Mouse (Mus musculus) testis, adult 2 months (tissue): ENCODE results near the gene Pfn4. TPM values are rescaled to one million over a fixed set of nuclear protein-coding genes. Genes with fewer than 3 reads are reported as not detected.
"Not testable (repeated sequence)": the region's sequence is repeated elsewhere in the genome, so short reads cannot be mapped to it uniquely, and the experiment has no call there.

ENCODE experiments used
- H3K27ac ChIP-seq: fragments of 200-500 bp; 2 replicates; pipeline ENCODE4 v1.5.1; 2012; ENCODE audit warnings: low read depth, low read length; ENCODE audit not compliant: control insufficient read depth, insufficient read depth
- H3K27me3 ChIP-seq: fragments of 200-500 bp; 2 replicates; pipeline ENCODE4 v1.6.1; 2012; ENCODE audit warnings: mild to moderate bottlenecking, low read length, moderate library complexity; ENCODE audit not compliant: control insufficient read depth, insufficient read depth
- H3K36me3 ChIP-seq: fragments of 200-500 bp; 2 replicates; pipeline ENCODE4 v1.6.1; 2012; ENCODE audit warnings: mild to moderate bottlenecking, low read length; ENCODE audit not compliant: control insufficient read depth, insufficient read depth
- H3K4me1 ChIP-seq: fragments of 200-500 bp; 2 replicates; pipeline ENCODE4 v1.6.1; 2012; ENCODE audit warnings: low read length; ENCODE audit not compliant: control insufficient read depth, insufficient read depth
- H3K4me3 ChIP-seq: fragments of 200-500 bp; 2 replicates; pipeline ENCODE4 v1.5.1; 2012; ENCODE audit warnings: low read depth, mild to moderate bottlenecking, low read length, moderate library complexity, mixed read lengths; ENCODE audit not compliant: control insufficient read depth
- CTCF ChIP-seq: fragments of 200-500 bp; IDR thresholded peaks from 2 replicates; pipeline ENCODE4 v1.5.1; 2012; ENCODE audit warnings: low read depth, mild to moderate bottlenecking, inconsistent platforms, low read length, moderate library complexity; ENCODE audit not compliant: control insufficient read depth, insufficient read depth, insufficient replicate concordance
- POLR2A ChIP-seq: fragments of 200-500 bp; IDR thresholded peaks from 2 replicates; pipeline ENCODE4 v1.6.1; 2012; ENCODE audit warnings: low read depth, mild to moderate bottlenecking, inconsistent platforms, low read length, moderate library complexity; ENCODE audit not compliant: control insufficient read depth
- polyA plus RNA-seq: library from polyadenylated mRNA; depleted of rRNA; stranded (reverse); fragments of >200 nt; gene quantifications from 2 replicates; pipeline ENCODE4 v1.2.3, GENCODE M21; 2012

The Pfn4 gene
- polyA plus RNA-seq, 1 experiment: 173 TPM

DNA sequence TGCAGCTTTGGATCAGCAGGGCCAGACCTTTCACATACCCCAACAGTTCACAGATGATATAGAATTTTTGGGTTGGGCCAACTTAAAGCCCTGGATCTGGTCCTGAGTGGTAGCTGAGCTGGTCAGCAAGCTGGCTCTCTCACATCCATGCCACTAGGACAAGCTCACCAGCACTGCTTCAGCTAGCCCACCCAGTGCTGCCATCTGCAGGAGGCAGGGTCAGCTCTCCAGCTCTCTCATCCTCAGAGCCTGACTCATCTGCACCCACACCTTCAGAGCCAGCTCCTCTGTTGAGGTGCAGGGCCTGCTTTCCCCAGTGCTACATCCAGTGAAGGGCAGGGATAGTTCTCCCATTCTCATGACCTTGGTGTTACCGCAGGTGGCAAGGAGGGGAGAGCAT is 24.9 kb downstream of the Pfn4 start:
- no peak overlapping the region for H3K4me3 ChIP-seq
- no peak for TF ChIP-seq CTCF
- no peaks in the 10 kb centered on the region for H3K36me3 ChIP-seq
- H3K4me1 ChIP-seq: no peaks in the 10 kb centered on the region
- no peaks in the 10 kb centered on the region for H3K27me3 ChIP-seq
- no peak overlapping the region for H3K27ac ChIP-seq

DNA sequence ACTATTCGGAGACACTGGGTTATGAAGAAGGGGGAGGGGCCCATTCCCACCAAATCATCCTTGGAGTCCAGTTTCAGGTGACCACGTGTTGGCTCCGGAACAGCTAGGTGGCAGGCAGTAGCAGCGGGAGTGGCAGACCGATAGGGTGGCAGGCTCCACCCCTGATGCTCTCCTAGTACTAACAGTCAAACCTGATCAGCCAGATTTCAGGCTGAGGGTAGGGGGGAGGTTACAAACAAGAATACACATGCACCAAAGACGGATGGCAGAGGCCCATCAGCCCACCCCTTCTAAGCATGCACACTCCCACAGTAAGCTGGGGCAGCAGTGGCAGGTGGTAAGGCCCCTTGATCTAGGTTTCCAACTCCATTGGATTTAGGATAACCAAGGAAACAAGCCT is 28.6 kb downstream of the Pfn4 start:
- H3K36me3 ChIP-seq, H3K27me3 ChIP-seq, H3K4me1 ChIP-seq, H3K27ac ChIP-seq, H3K4me3 ChIP-seq: not testable (repeated sequence)

DNA sequence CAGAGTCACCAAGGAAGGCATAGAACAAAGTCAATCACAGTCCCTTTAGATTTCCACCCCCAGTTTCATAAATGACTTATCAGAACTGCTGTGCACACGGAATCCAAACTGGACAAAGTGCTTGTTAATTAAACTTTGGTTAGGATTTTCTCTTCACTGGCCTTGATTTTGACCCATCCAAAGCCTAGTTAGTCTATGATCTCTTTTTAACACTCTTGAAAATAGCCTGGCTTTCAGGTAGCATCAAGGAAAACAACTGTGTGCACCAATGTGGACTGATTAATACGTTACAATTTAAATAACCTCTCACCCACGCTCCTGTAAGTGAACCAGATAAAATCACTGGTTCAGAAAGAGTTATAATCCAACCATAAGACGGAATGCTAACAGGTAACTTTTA is 42.2 kb downstream of the Pfn4 start:
- Histone ChIP-seq H3K4me1 (no peaks in the 10 kb centered on the region), H3K27me3 (no peaks in the 10 kb centered on the region), H3K27ac (no peak overlapping the region), H3K36me3 (no peaks in the 10 kb centered on the region), H3K4me3 (no peak overlapping the region)
- TF ChIP-seq POLR2A (no peak), CTCF (no peak)

DNA sequence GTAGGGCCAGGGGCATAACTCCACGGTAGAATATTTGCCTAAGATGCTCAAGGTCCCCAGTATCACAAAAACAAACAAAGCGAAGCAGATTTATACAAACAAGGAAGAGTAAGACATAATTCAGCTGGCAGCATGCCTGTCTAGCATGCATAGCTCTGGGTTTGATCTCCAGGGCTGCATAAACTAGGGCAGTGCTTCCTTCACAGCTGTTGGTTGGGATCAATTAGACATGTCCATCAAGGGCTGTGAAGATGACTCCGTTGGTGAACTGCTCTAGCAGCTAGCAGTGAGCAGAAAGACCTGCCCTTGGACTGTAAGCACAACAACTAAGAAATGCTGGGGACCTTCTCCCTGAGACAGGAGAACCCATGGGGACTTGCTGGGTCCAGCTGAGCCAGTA is 42.9 kb downstream of the Pfn4 start:
- no peaks in the 10 kb centered on the region for H3K36me3 ChIP-seq
- no peaks in the 10 kb centered on the region for H3K27me3 ChIP-seq
- TF ChIP-seq POLR2A (no peak), CTCF (no peak)
- no peaks in the 10 kb centered on the region; the same call in 1 of the 2 replicates for H3K4me1 ChIP-seq
- no peak overlapping the region for H3K27ac ChIP-seq
- H3K4me3 ChIP-seq: no peak overlapping the region

DNA sequence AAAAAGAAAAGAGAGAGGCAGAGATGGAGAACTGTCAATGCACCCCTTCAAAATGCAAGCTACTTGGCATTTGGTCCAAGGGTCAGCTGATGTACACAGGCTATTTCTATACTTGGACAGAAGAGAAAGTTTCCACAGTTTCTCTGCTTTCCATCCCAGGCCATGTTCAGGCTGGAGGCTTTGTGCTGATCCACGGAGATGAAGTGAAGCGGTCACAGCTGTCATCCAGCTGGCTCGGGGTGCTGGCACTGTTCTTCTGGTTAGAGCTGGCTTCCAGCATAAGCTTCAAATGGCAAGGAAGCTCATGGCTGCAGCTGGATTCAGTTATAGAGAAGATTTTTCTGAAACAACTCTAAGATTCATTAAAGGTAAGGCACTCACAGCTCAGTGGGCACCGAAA is 44.8 kb downstream of the Pfn4 start:
- no peaks in the 10 kb centered on the region for H3K27me3 ChIP-seq
- H3K4me1 ChIP-seq: no peaks in the 10 kb centered on the region; the same call in 1 of the 2 replicates
- H3K36me3 ChIP-seq: no peaks in the 10 kb centered on the region
- H3K4me3 ChIP-seq: no peak overlapping the region
- TF ChIP-seq POLR2A (no peak), CTCF (no peak)
- no peak overlapping the region for H3K27ac ChIP-seq

DNA sequence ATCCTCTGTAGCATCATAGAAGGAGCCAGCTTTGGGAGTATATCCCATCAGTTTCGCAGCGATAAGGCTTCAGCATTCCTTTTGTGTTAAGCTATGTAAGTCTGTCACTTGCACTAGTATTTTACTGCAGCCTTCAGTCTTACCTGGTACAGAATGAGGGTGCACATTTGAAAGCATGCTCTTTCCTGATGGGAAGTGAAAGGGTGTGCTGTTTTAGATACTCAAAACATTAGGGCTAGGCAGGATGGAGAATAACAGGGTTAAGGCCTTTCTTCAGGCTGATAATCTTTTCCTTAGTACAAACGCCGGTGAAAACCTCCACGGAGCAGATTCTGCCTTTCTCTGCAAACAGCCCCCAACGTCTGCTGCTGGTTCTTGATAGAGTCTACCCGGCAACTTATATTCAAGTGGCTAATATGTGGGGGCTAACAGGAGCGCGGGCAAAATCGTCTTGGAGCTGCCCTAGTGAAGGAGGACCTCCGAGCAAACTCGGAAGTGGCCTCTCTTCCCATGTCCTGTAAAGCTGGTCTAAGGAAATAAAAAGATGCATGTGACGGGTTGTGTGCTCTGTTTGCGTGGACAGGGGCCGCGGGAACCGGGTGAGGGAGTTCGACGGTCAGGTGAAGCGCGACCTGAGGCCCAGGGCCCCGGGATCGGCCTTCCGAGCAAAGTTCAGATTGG is 48.0 kb downstream of the Pfn4 start:
- peak overlapping the region; percentile 50 for H3K27ac ChIP-seq

DNA sequence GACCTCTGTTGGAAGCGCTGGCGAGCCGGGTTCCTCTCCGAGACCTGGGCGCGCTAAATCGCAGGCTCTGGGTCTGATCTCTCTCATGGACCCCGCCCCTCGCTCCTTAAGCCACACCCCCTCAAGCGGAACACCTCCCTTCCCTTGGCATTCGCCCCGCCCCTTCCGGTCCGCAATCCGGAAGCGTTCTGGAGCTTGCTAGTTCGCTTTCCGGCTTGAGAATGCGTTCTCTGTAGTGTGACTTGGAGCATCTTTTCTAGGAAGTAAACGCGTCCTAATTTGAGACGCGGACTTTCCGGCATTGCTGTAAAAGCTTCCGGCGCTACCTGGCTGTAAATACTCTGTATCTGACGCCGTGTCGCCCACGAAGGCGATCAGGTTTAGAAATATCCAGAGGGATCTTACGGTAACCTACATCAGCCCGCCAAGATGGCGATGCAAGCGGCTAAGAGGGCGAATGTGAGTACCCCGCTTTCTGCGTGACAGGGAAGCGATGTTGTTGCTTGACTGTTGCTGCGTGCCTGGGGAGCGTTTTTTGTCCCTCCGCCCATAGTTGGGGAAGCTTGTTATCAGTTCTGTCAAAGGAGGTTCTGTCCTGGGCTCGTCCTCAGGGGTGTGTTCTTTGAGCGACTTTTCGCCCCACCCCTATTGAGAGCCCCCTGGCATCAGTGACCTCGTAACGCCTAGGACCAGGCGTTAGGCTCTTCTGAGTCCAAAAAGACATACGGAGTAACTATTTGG is 48.7 kb downstream of the Pfn4 start, which contains the start of gene Sf3b6:
TSS of gene Sf3b6 (plus strand) at position 184 of the 741 bp plus-strand sequence.
- no peaks in the 10 kb centered on the region for H3K36me3 ChIP-seq
- H3K4me3 ChIP-seq: peak within 1 kb of the TSS; percentile 92
- peak within 1 kb of the TSS; percentile 50 for H3K27ac ChIP-seq
- no peaks in the 10 kb centered on the region for H3K27me3 ChIP-seq
- no peaks in the 10 kb centered on the region; the same call in 1 of the 2 replicates for H3K4me1 ChIP-seq
- no peak for TF ChIP-seq CTCF
- peak; percentile 74 for TF ChIP-seq POLR2A

More for the DNA sequence above, 48.0 kb downstream of the Pfn4 start:
- Histone ChIP-seq H3K4me1 (no peaks in the 10 kb centered on the region; the same call in 1 of the 2 replicates), H3K4me3 (peak overlapping the region; percentile 92), H3K36me3 (no peaks in the 10 kb centered on the region), H3K27me3 (no peaks in the 10 kb centered on the region)
- TF ChIP-seq CTCF (no peak), POLR2A (no peak)
